Mouse (Mus musculus) gastrocnemius, postnatal 36 days (tissue): ENCODE data around the gene Lrig3. TPM values are rescaled to one million over a fixed set of nuclear protein-coding genes. Genes with fewer than 3 reads are reported as not detected.

Experiments used
- DNase-seq, 2 experiments: peaks; one replicate each; pipeline ENCODE4 v3.0.0; 2022
- intact Hi-C: fragments of 180-260 bp; cut with DNase I; formaldehyde crosslinking; loops from one replicate; pipeline ENCODE4 v1.15.1; 2025
- total RNA-seq, 2 experiments: library from RNA; stranded (reverse); gene quantifications; 2 replicates each; pipeline ENCODE4 v1.2.3; 2021

Lrig3 gene
- total RNA-seq, 2 experiments from 2014 or later, result 2.9 to 6.3 TPM

GRCm38 (mm10) chr10:125961411-125962107 is 4.4 kb upstream of the Lrig3 start:
- no peak for DNase-seq
- intact Hi-C loops, result no loop called here

GRCm38 (mm10) chr10:125964709-125965108 is 1.3 kb upstream of the Lrig3 start:
- intact Hi-C loops, result no loop called here

GRCm38 (mm10) chr10:125966481-125967251 is 698 bp downstream of the Lrig3 start:
- peak; percentile 25 to 53 for DNase-seq
- intact Hi-C loops, result no loop called here

More at GRCm38 (mm10) chr10:125964709-125965108, 1.3 kb upstream of the Lrig3 start:
- no peak for DNase-seq

- intact Hi-C loops, result no loop called here
These were observed 1.6 kb downstream of the Lrig3 start for GRCm38 (mm10) chr10:125967436-125968160.

GRCm38 (mm10) chr10:125968191-125969132 is 2.5 kb downstream of the Lrig3 start:
- intact Hi-C loops, result no loop called here
- no peak for DNase-seq

More at GRCm38 (mm10) chr10:125967436-125968160, 1.6 kb downstream of the Lrig3 start:
- no peak for DNase-seq

- intact Hi-C loops, result no loop called here
These were observed 3.1 kb downstream of the Lrig3 start for GRCm38 (mm10) chr10:125969133-125969490.

GRCm38 (mm10) chr10:125970031-125970430 is 4.1 kb downstream of the Lrig3 start:
- DNase-seq, result no peak
- intact Hi-C loops, result no loop called here

More at GRCm38 (mm10) chr10:125969133-125969490, 3.1 kb downstream of the Lrig3 start:
- no peak for DNase-seq

GRCm38 (mm10) chr10:125970500-125970899 is 4.5 kb downstream of the Lrig3 start:
- DNase-seq, result peak in 1 of 2 experiments; percentile 31
- intact Hi-C loops, result no loop called here

- intact Hi-C loops, result no loop called here
- no peak for DNase-seq
These were observed 7.8 kb downstream of the Lrig3 start for GRCm38 (mm10) chr10:125973726-125974125.

- no peak for DNase-seq
- intact Hi-C loops, result no loop called here
These were observed 16.0 kb downstream of the Lrig3 start for GRCm38 (mm10) chr10:125981938-125982337.

- no peak for DNase-seq
- intact Hi-C loops, result no loop called here
These were observed 18.6 kb downstream of the Lrig3 start for GRCm38 (mm10) chr10:125984473-125985035.

GRCm38 (mm10) chr10:125985795-125986194 is 19.8 kb downstream of the Lrig3 start:
- DNase-seq, result no peak
- intact Hi-C loops, result no loop called here

GRCm38 (mm10) chr10:125986443-125986842 is 20.5 kb downstream of the Lrig3 start:
- DNase-seq, result no peak
- intact Hi-C loops, result no loop called here

- intact Hi-C loops, result no loop called here
- no peak for DNase-seq
These were observed 21.3 kb downstream of the Lrig3 start for GRCm38 (mm10) chr10:125987307-125987706.

GRCm38 (mm10) chr10:125988037-125988436 is 22.1 kb downstream of the Lrig3 start:
- DNase-seq, result no peak
- intact Hi-C loops, result no loop called here

GRCm38 (mm10) chr10:125989890-125990289 is 23.9 kb downstream of the Lrig3 start:
- DNase-seq, result no peak
- intact Hi-C loops, result loop anchor here (10.0 kb wide), 2 partner anchors 205 to 265 kb away; no protein-coding TSS in a partner anchor

GRCm38 (mm10) chr10:125990394-125990793 is 24.4 kb downstream of the Lrig3 start:
- intact Hi-C loops, result loop anchor here (10.0 kb wide), 2 partner anchors 206 to 266 kb away; no protein-coding TSS in a partner anchor
- no peak for DNase-seq

- no peak for DNase-seq
- intact Hi-C loops, result loop anchor here (10.0 kb wide), 2 partner anchors 207 to 267 kb away; no protein-coding TSS in a partner anchor
These were observed 25.9 kb downstream of the Lrig3 start for GRCm38 (mm10) chr10:125991819-125992218.

GRCm38 (mm10) chr10:125994855-125995254 is 28.9 kb downstream of the Lrig3 start:
- intact Hi-C loops, result loop anchor here (10.0 kb wide), 2 partner anchors 210 to 270 kb away; no protein-coding TSS in a partner anchor
- DNase-seq, result no peak
